Mouse (Mus musculus) kidney, adult 8-10 months (tissue): ENCODE data around the gene Ghsr.

Experiments
- DNase-seq, 2 experiments: peaks; one replicate each; pipeline ENCODE4 v3.0.0; 2022

Gene Ghsr

GRCm38 (mm10) chr3:27413566-27413965, 42.4 kb downstream of the Ghsr start:
- no peak for DNase-seq

GRCm38 (mm10) chr3:27416786-27417185, 45.6 kb downstream of the Ghsr start:
- no peak for DNase-seq

- DNase-seq: no peak
Measured at GRCm38 (mm10) chr3:27418602-27419001, 47.5 kb downstream of the Ghsr start.

- DNase-seq: no peak
Measured at GRCm38 (mm10) chr3:27421980-27422379, 50.8 kb downstream of the Ghsr start.

GRCm38 (mm10) chr3:27422521-27422920, 51.4 kb downstream of the Ghsr start:
- no peak for DNase-seq

GRCm38 (mm10) chr3:27424049-27424667, 53.0 kb downstream of the Ghsr start:
- DNase-seq: no peak

GRCm38 (mm10) chr3:27427406-27427805, 56.3 kb downstream of the Ghsr start:
- no peak for DNase-seq
